ENCODE assay signal across 8 mouse cellular contexts in genomic region chr12:100200645-100201362, GRCm38 (mm10). TPM values are rescaled to one million over a fixed set of nuclear protein-coding genes. Genes with fewer than 3 reads are reported as not detected.
A peak's percentile ranks its signal among the peaks of the same experiment; 100 is the strongest.
DNase-seq lines count a peak whose midpoint lies in the region; ATAC-seq and TF ChIP-seq lines count a peak whose summit lies in the region.

No protein-coding gene starts in this region.

- peak overlapping the region; percentile 64 for H3K27ac ChIP-seq in liver, adult 2 months (replicated peaks; ENCODE audit: insufficient read depth, low read depth, low read length)
- peak overlapping the region; percentile 79 for H3K27ac ChIP-seq in hindbrain, embryonic 11.5 days (ENCODE audit: low read depth, low read length)

- H3K27me3 ChIP-seq in liver, adult 2 months (ENCODE audit: control insufficient read depth, insufficient read depth, low read length): no peaks in the 10 kb centered on the region
- H3K27me3 ChIP-seq in hindbrain, embryonic 11.5 days (ENCODE audit: control insufficient read depth, insufficient read depth, low read length): no peaks in the 10 kb centered on the region

- TF ChIP-seq POLR2A in liver, adult 2 months (IDR thresholded peaks at IDR 0.05; ENCODE audit: extremely low read depth, insufficient read depth, low read length): no peak

- peaks cover 28% of the 10 kb centered on the region for H3K36me3 ChIP-seq in liver, adult 2 months (ENCODE audit: control insufficient read depth, insufficient read depth, low read length)
- peaks cover 6% of the 10 kb centered on the region; the same call in 1 of the 2 replicates for H3K36me3 ChIP-seq in hindbrain, embryonic 11.5 days (ENCODE audit: control insufficient read depth, insufficient read depth, low read length)

- peak overlapping the region; percentile 89 for H3K9ac ChIP-seq in liver, adult 2 months (ENCODE audit: low read depth, low read length)
- H3K9ac ChIP-seq in hindbrain, embryonic 11.5 days (ENCODE audit: low read depth, low read length): peak overlapping the region; percentile 95

- H3K9me3 ChIP-seq in hindbrain, embryonic 11.5 days (ENCODE audit: control insufficient read depth, low read length): no peaks in the 10 kb centered on the region

- peaks cover 15% of the 10 kb centered on the region for H3K79me2 ChIP-seq in liver, adult 2 months (ENCODE audit: control insufficient read depth, insufficient read depth, low read length)

- H3K4me3 ChIP-seq in liver, adult 2 months (ENCODE audit: insufficient read depth, low read depth, low read length): peak overlapping the region; percentile 85
- peak overlapping the region; percentile 100 for H3K4me3 ChIP-seq in hindbrain, embryonic 11.5 days (ENCODE audit: low read depth, low read length)

- peak overlapping the region; percentile 87 for H3K4me2 ChIP-seq in hindbrain, embryonic 11.5 days (replicated peaks; ENCODE audit: low read depth, low read length)

- no peak for TF ChIP-seq CTCF in liver, adult 2 months (IDR thresholded peaks at IDR 0.05; ENCODE audit: low read depth, low read length)

- ATAC-seq in common myeloid progenitor, adult 5-6 weeks (replicated peaks; ENCODE audit: low read depth, poor library complexity, severe bottlenecking): peak; percentile 27
- ATAC-seq in hindbrain, embryonic 11.5 days (ENCODE audit: low FRiP score): peak; percentile 13; the same call in 1 of the 2 replicates
- ATAC-seq in megakaryocyte progenitor cell, adult 5-6 weeks (replicated peaks; ENCODE audit: poor library complexity): peak; percentile 29

- H3K4me1 ChIP-seq in liver, adult 2 months (ENCODE audit: control insufficient read depth, insufficient read depth, low read length): peaks cover 2% of the 10 kb centered on the region; the same call in 1 of the 2 replicates
- H3K4me1 ChIP-seq in hindbrain, embryonic 11.5 days (replicated peaks; ENCODE audit: control insufficient read depth, insufficient read depth, low read length): peaks cover 7% of the 10 kb centered on the region; the same call in 1 of the 2 replicates

- peak; percentile 34 for DNase-seq in liver, adult 2 months (ENCODE audit: extremely low read depth, low read depth, low spot score)
- no peak for DNase-seq in liver
- peak; percentile 10 for DNase-seq in Muller cell, postnatal 12 days (ENCODE audit: inconsistent ontology term)
- DNase-seq in hindbrain, embryonic 11.5 days (ENCODE audit: low spot score): peak; percentile 63
- DNase-seq in right cerebral cortex, postnatal 4 days: no peak
- DNase-seq in ovary, postnatal 10 days (ENCODE audit: low spot score): no peak

- WGBS in liver, adult 2 months: 2% methylated on average over 29 of the region's 29 CpGs
- WGBS in hindbrain, embryonic 11.5 days: 7% methylated on average over 29 of the region's 29 CpGs

RNA-seq across cellular contexts. Expression of gene Calm1, which starts 1.6 kb away (rescaled TPM):
- total RNA-seq in liver, adult 2 months (2014; rRNA removed): 117 and 123 TPM in 2 replicates
- 114 and 119 TPM in 2 replicates for polyA plus RNA-seq in liver, adult 2 months (2012; rRNA removed)
- 609 and 643 TPM in 2 replicates for total RNA-seq in common myeloid progenitor, adult 5-6 weeks (2017)
- polyA plus RNA-seq in hindbrain, embryonic 11.5 days (2014; fragmentation: Nextera tagmentation; extraction: Ambion mirVana): 1,456 and 1,584 TPM in 2 replicates
- total RNA-seq in megakaryocyte progenitor cell, adult 5-6 weeks (2015): 340 and 447 TPM in 2 replicates
- total RNA-seq in megakaryocyte progenitor cell, adult 5-6 weeks (2017): 536 and 549 TPM in 2 replicates

RNA-seq across cellular contexts. Expression of gene Nrde2, which starts 41.4 kb away (rescaled TPM):
- total RNA-seq in liver, adult 2 months (2014; rRNA removed): 6.8 and 8.1 TPM in 2 replicates
- polyA plus RNA-seq in liver, adult 2 months (2012; rRNA removed): 3.4 and 4.5 TPM in 2 replicates
- 35.2 and 39.8 TPM in 2 replicates for total RNA-seq in common myeloid progenitor, adult 5-6 weeks (2017)
- polyA plus RNA-seq in hindbrain, embryonic 11.5 days (2014; fragmentation: Nextera tagmentation; extraction: Ambion mirVana): 9.0 and 11.1 TPM in 2 replicates
- total RNA-seq in megakaryocyte progenitor cell, adult 5-6 weeks (2015): 5.9 and 6.5 TPM in 2 replicates
- 24.0 and 29.9 TPM in 2 replicates for total RNA-seq in megakaryocyte progenitor cell, adult 5-6 weeks (2017)

Comparison
In these comparisons a context has a peak if more than half of its experiments do, and no peak if none do; other contexts are left out.
1. DNase-seq: peak in liver, adult 2 months (single experiment), Muller cell, postnatal 12 days (single experiment) and hindbrain, embryonic 11.5 days (single experiment); none in liver (single experiment), right cerebral cortex, postnatal 4 days (single experiment) and ovary, postnatal 10 days (single experiment).
2. Peak in every context shown above with its lines, with median percentiles within 50 percentile points of each other: ATAC-seq.